Mouse (Mus musculus): Measurements from ENCODE around the gene Pakap. TPM values are rescaled to one million over a fixed set of nuclear protein-coding genes. Genes with fewer than 3 reads are reported as not detected.
"Not testable (repeated sequence)": the region's sequence is repeated elsewhere in the genome, so short reads cannot be mapped to it uniquely, and the experiment has no call there.

The Pakap gene
- polyA plus RNA-seq, 1 experiment: 0.22 TPM

DNA sequence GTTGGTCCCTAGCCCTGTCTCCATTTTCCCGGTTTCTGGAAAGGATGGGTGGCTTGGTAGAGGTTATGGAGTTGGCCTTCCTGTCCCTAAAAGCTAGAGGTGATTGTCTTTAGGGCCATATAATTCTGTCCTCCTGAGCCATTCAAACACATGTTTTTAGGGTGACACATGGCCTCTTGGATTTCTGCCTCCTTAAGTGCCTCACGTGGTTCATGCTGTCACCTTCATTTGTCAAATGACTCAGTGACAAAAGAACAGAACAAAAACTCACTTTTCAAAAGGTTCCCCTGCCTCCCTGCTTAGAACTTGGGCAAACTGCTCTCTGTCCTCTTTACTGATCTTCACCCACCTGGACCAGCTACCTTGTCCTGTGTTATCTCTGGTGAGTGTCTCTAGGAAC, 317.2 kb downstream of the Pakap start:
- Histone ChIP-seq H3K27me3 (ENCODE audit: control insufficient read depth, insufficient read depth, low read length) (no peaks in the 10 kb centered on the region), H3K4me1 (ENCODE audit: control insufficient read depth, insufficient read depth, insufficient read length, low read length) (no peaks in the 10 kb centered on the region), H3K36me3 (ENCODE audit: control insufficient read depth, insufficient read depth, low read length) (no peaks in the 10 kb centered on the region), H3K27ac (ENCODE audit: insufficient read depth, low read depth, low read length) (no peak overlapping the region), H3K4me3 (ENCODE audit: low read depth, low read length) (no peak overlapping the region)
- 63% methylated on average over 2 of the region's 2 CpGs for WGBS
- TF ChIP-seq CTCF (IDR thresholded peaks at IDR 0.05; ENCODE audit: extremely low read depth, insufficient read length, insufficient replicate concordance, low read depth, low read length): no peak
- no peak for TF ChIP-seq POLR2A (IDR thresholded peaks at IDR 0.05; ENCODE audit: low read depth, low read length)

DNA sequence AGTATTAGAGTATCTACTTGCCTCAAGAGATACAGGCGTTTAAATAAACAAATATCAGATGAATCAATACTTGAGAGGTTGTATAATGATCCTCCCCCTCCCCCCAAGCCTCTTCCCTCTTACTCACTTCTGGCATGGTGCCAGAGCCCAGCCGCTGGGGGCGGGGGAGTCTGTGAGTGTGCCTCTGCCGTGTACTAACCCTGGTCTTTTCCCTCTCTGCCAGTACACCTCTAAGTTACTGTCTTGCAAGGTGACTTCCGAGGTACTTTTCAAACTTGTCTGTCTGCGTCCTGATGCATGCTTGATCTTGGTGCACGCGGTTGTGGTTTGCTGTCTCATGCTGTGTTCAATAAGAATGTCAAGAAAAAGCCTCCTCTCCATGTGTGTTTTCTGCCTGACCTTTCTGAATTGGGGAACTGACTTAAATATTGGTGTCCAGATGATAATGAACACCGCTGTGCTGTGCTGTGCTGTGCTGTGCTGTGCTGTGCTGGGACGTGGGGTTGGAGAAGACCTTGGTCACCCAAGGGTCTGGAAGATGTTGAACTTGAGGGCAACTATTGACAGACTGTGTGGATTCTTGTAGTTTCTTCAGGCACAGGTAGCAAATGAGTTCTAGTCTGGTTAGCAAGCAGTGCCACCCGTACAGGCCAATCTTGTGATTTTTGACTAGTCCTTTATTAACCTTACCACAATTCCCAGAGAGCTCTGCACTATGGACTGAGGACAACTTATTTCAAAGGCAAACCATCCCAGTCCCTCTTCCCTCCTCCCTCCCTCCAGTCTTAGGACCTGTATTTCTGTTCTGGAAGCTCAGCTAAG, 318.3 kb downstream of the Pakap start:
- no peak overlapping the region for H3K27ac ChIP-seq (ENCODE audit: insufficient read depth, low read depth, low read length)
- H3K36me3 ChIP-seq (ENCODE audit: control insufficient read depth, insufficient read depth, low read length): no peaks in the 10 kb centered on the region
- WGBS: 37% methylated on average over 11 of the region's 11 CpGs
- H3K4me1 ChIP-seq (ENCODE audit: control insufficient read depth, insufficient read depth, insufficient read length, low read length): no peaks in the 10 kb centered on the region
- TF ChIP-seq CTCF (IDR thresholded peaks at IDR 0.05; ENCODE audit: extremely low read depth, insufficient read length, insufficient replicate concordance, low read depth, low read length) (no peak), POLR2A (IDR thresholded peaks at IDR 0.05; ENCODE audit: low read depth, low read length) (no peak)
- H3K27me3 ChIP-seq (ENCODE audit: control insufficient read depth, insufficient read depth, low read length): no peaks in the 10 kb centered on the region
- H3K4me3 ChIP-seq (ENCODE audit: low read depth, low read length): no peak overlapping the region

DNA sequence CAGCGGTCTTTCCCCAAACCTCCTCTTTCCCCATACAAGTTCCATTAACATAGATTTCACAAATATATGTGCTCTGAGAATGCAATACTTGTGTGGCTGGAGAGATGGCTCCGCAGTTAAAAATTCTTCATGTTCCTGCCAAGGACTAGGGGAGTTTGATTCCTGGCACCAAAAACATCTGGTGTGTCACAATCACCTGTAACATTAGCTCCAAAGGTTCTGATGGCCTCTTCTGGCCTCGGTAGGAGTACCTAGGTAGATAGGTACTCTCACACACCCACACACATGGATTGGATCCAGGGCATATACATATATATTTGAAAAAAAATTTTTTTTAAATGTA, 318.9 kb downstream of the Pakap start:
- 90% methylated on average over 3 of the region's 3 CpGs for WGBS

DNA sequence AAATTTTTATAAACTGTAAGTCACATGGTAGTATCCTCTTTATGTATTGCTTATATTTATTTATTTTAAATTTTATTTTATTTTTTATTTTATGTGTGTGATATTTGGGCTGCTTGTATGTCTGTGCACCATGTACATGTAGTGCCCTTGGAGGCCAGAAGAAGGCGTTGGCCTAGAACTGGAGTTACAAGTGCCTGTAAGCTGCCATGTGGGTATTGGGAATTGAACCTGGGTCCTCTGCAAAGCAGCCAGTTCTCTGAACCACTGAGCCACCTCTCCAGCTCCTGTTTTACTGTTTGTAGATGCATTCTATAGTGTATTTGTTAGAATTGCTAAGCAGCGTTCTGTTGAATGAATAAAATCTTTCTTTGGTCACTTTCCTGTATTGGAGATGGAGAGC, 320.3 kb downstream of the Pakap start:
- Histone ChIP-seq H3K27ac (ENCODE audit: insufficient read depth, low read depth, low read length) (no peak overlapping the region), H3K4me3 (ENCODE audit: low read depth, low read length) (no peak overlapping the region), H3K4me1 (ENCODE audit: control insufficient read depth, insufficient read depth, insufficient read length, low read length) (no peaks in the 10 kb centered on the region), H3K27me3 (ENCODE audit: control insufficient read depth, insufficient read depth, low read length) (no peaks in the 10 kb centered on the region), H3K36me3 (ENCODE audit: control insufficient read depth, insufficient read depth, low read length) (no peaks in the 10 kb centered on the region)
- TF ChIP-seq CTCF (IDR thresholded peaks at IDR 0.05; ENCODE audit: extremely low read depth, insufficient read length, insufficient replicate concordance, low read depth, low read length) (no peak), POLR2A (IDR thresholded peaks at IDR 0.05; ENCODE audit: low read depth, low read length) (no peak)
- 89% methylated on average over 2 of the region's 2 CpGs for WGBS

More for the DNA sequence above, 318.9 kb downstream of the Pakap start:
- H3K4me1 ChIP-seq (ENCODE audit: control insufficient read depth, insufficient read depth, insufficient read length, low read length): no peaks in the 10 kb centered on the region
- H3K27ac ChIP-seq (ENCODE audit: insufficient read depth, low read depth, low read length): no peak overlapping the region
- no peaks in the 10 kb centered on the region for H3K27me3 ChIP-seq (ENCODE audit: control insufficient read depth, insufficient read depth, low read length)
- TF ChIP-seq CTCF (IDR thresholded peaks at IDR 0.05; ENCODE audit: extremely low read depth, insufficient read length, insufficient replicate concordance, low read depth, low read length) (no peak), POLR2A (IDR thresholded peaks at IDR 0.05; ENCODE audit: low read depth, low read length) (no peak)
- H3K36me3 ChIP-seq (ENCODE audit: control insufficient read depth, insufficient read depth, low read length): no peaks in the 10 kb centered on the region
- H3K4me3 ChIP-seq (ENCODE audit: low read depth, low read length): no peak overlapping the region

DNA sequence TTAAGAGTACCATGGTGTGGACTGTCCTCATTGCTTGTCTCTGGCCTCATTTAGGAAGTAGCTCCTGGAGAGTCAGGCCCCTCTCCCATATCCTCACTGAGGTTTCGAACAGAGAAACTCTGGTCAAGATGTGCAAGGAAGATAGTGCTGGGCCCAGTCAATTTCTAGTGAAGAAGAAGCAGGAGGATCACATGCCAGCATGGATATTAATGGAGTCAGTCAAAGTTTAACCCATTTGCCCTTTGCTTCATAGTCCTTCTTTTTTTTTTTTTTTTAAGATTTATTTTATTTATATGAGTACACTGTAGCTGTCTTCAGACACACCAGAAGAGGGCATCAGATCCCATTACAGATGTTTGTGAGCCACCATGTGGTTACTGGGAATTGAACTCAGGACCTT, 321.0 kb downstream of the Pakap start:
- not testable (repeated sequence) for H3K36me3 ChIP-seq (ENCODE audit: control insufficient read depth, insufficient read depth, low read length); H3K27me3 ChIP-seq (ENCODE audit: control insufficient read depth, insufficient read depth, low read length); H3K4me1 ChIP-seq (ENCODE audit: control insufficient read depth, insufficient read depth, insufficient read length, low read length); H3K27ac ChIP-seq (ENCODE audit: insufficient read depth, low read depth, low read length); H3K4me3 ChIP-seq (ENCODE audit: low read depth, low read length)
- WGBS: 91% methylated on average over 1 of the region's 1 CpGs

DNA sequence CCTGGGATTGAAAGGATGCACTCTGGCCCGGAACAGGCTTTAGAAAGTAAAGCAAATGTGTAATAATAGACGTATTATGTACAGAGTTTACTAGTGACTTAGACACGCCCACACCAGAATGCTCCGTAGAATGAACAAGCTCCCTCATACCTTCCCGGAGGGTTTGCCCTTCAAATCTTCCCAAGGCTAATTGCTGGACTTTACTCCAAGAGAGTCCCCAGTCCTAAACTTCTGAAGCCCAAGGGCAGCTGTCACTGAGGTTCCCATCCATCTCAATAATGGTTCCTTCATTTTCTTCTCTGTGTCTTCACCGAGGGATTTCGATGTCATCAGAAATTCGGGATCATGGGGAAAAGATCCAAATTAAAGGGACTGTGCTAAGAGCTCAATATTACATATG, 321.8 kb downstream of the Pakap start:
- Histone ChIP-seq H3K36me3 (ENCODE audit: control insufficient read depth, insufficient read depth, low read length) (no peaks in the 10 kb centered on the region), H3K27ac (ENCODE audit: insufficient read depth, low read depth, low read length) (no peak overlapping the region), H3K27me3 (ENCODE audit: control insufficient read depth, insufficient read depth, low read length) (no peaks in the 10 kb centered on the region), H3K4me1 (ENCODE audit: control insufficient read depth, insufficient read depth, insufficient read length, low read length) (no peaks in the 10 kb centered on the region), H3K4me3 (ENCODE audit: low read depth, low read length) (no peak overlapping the region)
- 56% methylated on average over 8 of the region's 8 CpGs for WGBS
- no peak for TF ChIP-seq POLR2A (IDR thresholded peaks at IDR 0.05; ENCODE audit: low read depth, low read length)
- TF ChIP-seq CTCF (IDR thresholded peaks at IDR 0.05; ENCODE audit: extremely low read depth, insufficient read length, insufficient replicate concordance, low read depth, low read length): no peak

DNA sequence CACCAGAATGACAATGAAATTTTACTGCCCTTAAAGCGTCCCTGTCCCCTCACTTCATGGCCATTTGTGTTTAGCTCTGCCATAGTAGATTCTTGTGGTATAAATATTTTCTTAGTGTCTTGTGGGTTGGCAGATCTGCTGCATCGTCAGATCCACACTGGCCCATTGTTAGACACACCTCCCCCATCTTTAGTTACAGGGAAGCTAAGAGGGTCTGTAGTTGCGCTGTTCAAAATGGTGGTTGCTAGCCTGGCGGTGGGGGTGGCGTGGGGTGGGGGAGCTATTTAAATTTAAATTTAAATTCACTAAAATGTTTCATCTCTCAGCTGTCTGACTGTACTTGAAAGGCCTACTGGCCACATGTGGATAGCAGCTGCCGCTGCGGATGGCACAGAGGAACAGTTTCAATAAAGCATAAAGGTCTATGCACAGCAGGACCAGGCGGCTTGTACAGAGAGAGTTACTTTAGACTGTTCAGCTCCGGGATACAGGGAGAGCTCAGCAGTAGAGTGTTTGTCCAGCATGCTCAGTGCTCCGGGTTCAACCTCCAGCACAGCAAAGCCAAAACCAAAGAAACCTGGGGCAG, 324.1 kb downstream of the Pakap start:
- TF ChIP-seq CTCF (IDR thresholded peaks at IDR 0.05; ENCODE audit: extremely low read depth, insufficient read length, insufficient replicate concordance, low read depth, low read length): no peak
- no peak for TF ChIP-seq POLR2A (IDR thresholded peaks at IDR 0.05; ENCODE audit: low read depth, low read length)
- Histone ChIP-seq H3K36me3 (ENCODE audit: control insufficient read depth, insufficient read depth, low read length) (no peaks in the 10 kb centered on the region), H3K27me3 (ENCODE audit: control insufficient read depth, insufficient read depth, low read length) (no peaks in the 10 kb centered on the region), H3K27ac (ENCODE audit: insufficient read depth, low read depth, low read length) (no peak overlapping the region), H3K4me3 (ENCODE audit: low read depth, low read length) (no peak overlapping the region), H3K4me1 (ENCODE audit: control insufficient read depth, insufficient read depth, insufficient read length, low read length) (peaks cover 3% of the 10 kb centered on the region; the same call in 1 of the 2 replicates)
- WGBS: 89% methylated on average over 10 of the region's 10 CpGs

All from small intestine, adult 2 months (tissue).